In genomic region chr17:46876371-46876950, GRCm38 (mm10) we compare ENCODE assay signal across 13 mouse cellular contexts. TPM values are rescaled to one million over a fixed set of nuclear protein-coding genes. Genes with fewer than 3 reads are reported as not detected.
DNase-seq lines count a peak whose midpoint lies in the region; ATAC-seq and TF ChIP-seq lines count a peak whose summit lies in the region.
"Had no signal": no experiment of that assay in that cellular context is flagged by ENCODE, and none has a peak within 500 bp of the region (broad histone marks: within the 10 kb centered on the region; RNA-seq: fewer than 3 reads in every experiment).

No protein-coding gene starts in this region.

- H3K4me3 ChIP-seq in midbrain, embryonic 12.5 days, result no peak overlapping the region
- no peak overlapping the region for H3K4me3 ChIP-seq in midbrain, postnatal 0 days (ENCODE audit: low read depth, low read length)
- H3K4me3 ChIP-seq in embryonic fibroblast, embryonic 13.5 days (ENCODE audit: insufficient read depth, low read length), result no peak overlapping the region
- H3K4me3 ChIP-seq in stomach, postnatal 0 days (ENCODE audit: low read depth, low read length), result no peak overlapping the region
- no peak overlapping the region for H3K4me3 ChIP-seq in hindbrain, embryonic 12.5 days
- no peak overlapping the region for H3K4me3 ChIP-seq in gastrocnemius, adult 2 months
- H3K4me3 ChIP-seq: neural tube, embryonic 12.5 days had no signal

- TF ChIP-seq EP300 in stomach, postnatal 0 days (optimal IDR thresholded peaks at IDR 0.05), result no peak

- H3K4me1 ChIP-seq in midbrain, embryonic 12.5 days, result peaks cover 6% of the 10 kb centered on the region; the same call in 1 of the 2 replicates
- H3K4me1 ChIP-seq in midbrain, postnatal 0 days (ENCODE audit: insufficient read depth, low read length), result no peaks in the 10 kb centered on the region
- peaks cover 30% of the 10 kb centered on the region for H3K4me1 ChIP-seq in embryonic fibroblast, embryonic 13.5 days (ENCODE audit: control insufficient read depth, insufficient read depth, low read length)
- 0 out of 2 replicates have a peak, but pooled peaks cover 2% of the 10 kb centered on the region for H3K4me1 ChIP-seq in stomach, postnatal 0 days (replicated peaks; ENCODE audit: control insufficient read depth, insufficient read depth)
- peaks cover 14% of the 10 kb centered on the region for H3K4me1 ChIP-seq in hindbrain, embryonic 12.5 days

- TF ChIP-seq POLR2A in embryonic fibroblast, embryonic 13.5 days (IDR thresholded peaks at IDR 0.05; ENCODE audit: low read depth, low read length), result no peak; the same call in 1 of the 2 replicates

- no peak overlapping the region for H3K9ac ChIP-seq in midbrain, embryonic 12.5 days (replicated peaks)
- no peak overlapping the region for H3K9ac ChIP-seq in midbrain, postnatal 0 days (replicated peaks; ENCODE audit: low read length, poor library complexity, severe bottlenecking)
- H3K9ac ChIP-seq in stomach, postnatal 0 days (ENCODE audit: low read length), result no peak overlapping the region
- no peak overlapping the region for H3K9ac ChIP-seq in hindbrain, embryonic 12.5 days
- H3K9ac ChIP-seq: neural tube, embryonic 12.5 days had no signal

- TF ChIP-seq CTCF in midbrain, postnatal 0 days (IDR thresholded peaks at IDR 0.05), result no peak
- TF ChIP-seq CTCF in embryonic fibroblast, embryonic 13.5 days (IDR thresholded peaks at IDR 0.05; ENCODE audit: borderline replicate concordance, insufficient read depth, low read length), result no peak
- TF ChIP-seq CTCF in stomach, postnatal 0 days (IDR thresholded peaks at IDR 0.05; ENCODE audit: low read depth), result no peak
- no peak for TF ChIP-seq CTCF in gastrocnemius, adult 2 months (IDR thresholded peaks at IDR 0.05)

- no peak for ATAC-seq in midbrain, embryonic 12.5 days (ENCODE audit: low FRiP score, low read depth)
- no peak for ATAC-seq in midbrain, postnatal 0 days (ENCODE audit: low FRiP score)
- peak; percentile 88 for ATAC-seq in stomach, postnatal 0 days (ENCODE audit: low FRiP score, low TSS enrichment)
- no peak for ATAC-seq in hindbrain, embryonic 12.5 days (ENCODE audit: low FRiP score)

- peak overlapping the region; percentile 32; the same call in 1 of the 2 replicates for H3K27ac ChIP-seq in midbrain, embryonic 12.5 days (replicated peaks)
- H3K27ac ChIP-seq in midbrain, postnatal 0 days (ENCODE audit: low read depth, low read length), result no peak overlapping the region
- H3K27ac ChIP-seq in embryonic fibroblast, embryonic 13.5 days (ENCODE audit: insufficient read depth, low read length), result peak overlapping the region; percentile 89
- peak overlapping the region; percentile 89 for H3K27ac ChIP-seq in stomach, postnatal 0 days (replicated peaks)
- H3K27ac ChIP-seq in hindbrain, embryonic 12.5 days, result no peak overlapping the region; the same call in 1 of the 2 replicates
- no peak overlapping the region for H3K27ac ChIP-seq in gastrocnemius, adult 2 months
- H3K27ac ChIP-seq: neural tube, embryonic 12.5 days had no signal

- WGBS in midbrain, embryonic 12.5 days, result 80% methylated on average over 8 of the region's 8 CpGs
- 87% methylated on average over 8 of the region's 8 CpGs for WGBS in midbrain, postnatal 0 days
- WGBS in stomach, postnatal 0 days, result 42% methylated on average over 8 of the region's 8 CpGs
- 70% methylated on average over 8 of the region's 8 CpGs for WGBS in hindbrain, embryonic 12.5 days

- H3K4me2 ChIP-seq in midbrain, embryonic 12.5 days (replicated peaks), result no peak overlapping the region
- no peak overlapping the region for H3K4me2 ChIP-seq in midbrain, postnatal 0 days (ENCODE audit: low read depth, low read length, poor library complexity, severe bottlenecking)
- no peak overlapping the region for H3K4me2 ChIP-seq in stomach, postnatal 0 days (replicated peaks; ENCODE audit: low read depth)
- H3K4me2 ChIP-seq in hindbrain, embryonic 12.5 days (replicated peaks), result no peak overlapping the region
- H3K4me2 ChIP-seq: neural tube, embryonic 12.5 days had no signal

- no peaks in the 10 kb centered on the region for H3K9me3 ChIP-seq in midbrain, embryonic 12.5 days
- no peaks in the 10 kb centered on the region for H3K9me3 ChIP-seq in midbrain, postnatal 0 days (ENCODE audit: low read length)
- no peaks in the 10 kb centered on the region for H3K9me3 ChIP-seq in stomach, postnatal 0 days (ENCODE audit: control insufficient read depth, low read length)
- H3K9me3 ChIP-seq in hindbrain, embryonic 12.5 days (replicated peaks), result no peaks in the 10 kb centered on the region
- H3K9me3 ChIP-seq: neural tube, embryonic 12.5 days had no signal

- intact Hi-C loops in gastrocnemius, adult 2 months (cut with DNase I), result no loop called here
- intact Hi-C loops in left cerebral cortex, postnatal 4 days (cut with DNase I), result no loop called here

- H3K27me3 ChIP-seq in midbrain, embryonic 12.5 days, result no peaks in the 10 kb centered on the region
- H3K27me3 ChIP-seq in midbrain, postnatal 0 days (ENCODE audit: insufficient read depth, low read length), result no peaks in the 10 kb centered on the region
- H3K27me3 ChIP-seq in stomach, postnatal 0 days (ENCODE audit: control insufficient read depth, insufficient read depth, low read length), result no peaks in the 10 kb centered on the region
- H3K27me3 ChIP-seq in hindbrain, embryonic 12.5 days, result no peaks in the 10 kb centered on the region
- H3K27me3 ChIP-seq: neural tube, embryonic 12.5 days had no signal

- DNase-seq in midbrain, postnatal 0 days (ENCODE audit: low spot score), result no peak
- DNase-seq in kidney, postnatal 4 days, result peak; percentile 30 to 54
- peak; percentile 92 for DNase-seq in stomach, postnatal 0 days (ENCODE audit: low spot score)
- no peak for DNase-seq in gastrocnemius, adult 2 months
- DNase-seq in left cerebral cortex, postnatal 4 days, result no peak
- DNase-seq: heart, postnatal 10 days had no signal

- no peaks in the 10 kb centered on the region for H3K36me3 ChIP-seq in midbrain, embryonic 12.5 days
- no peaks in the 10 kb centered on the region; the same call in 1 of the 2 replicates for H3K36me3 ChIP-seq in midbrain, postnatal 0 days (ENCODE audit: insufficient read depth, low read length)
- H3K36me3 ChIP-seq in stomach, postnatal 0 days (ENCODE audit: control insufficient read depth, insufficient read depth, low read length), result no peaks in the 10 kb centered on the region
- H3K36me3 ChIP-seq in hindbrain, embryonic 12.5 days, result no peaks in the 10 kb centered on the region
- H3K36me3 ChIP-seq: neural tube, embryonic 12.5 days had no signal

RNA-seq across cellular contexts. Expression of gene Tbcc, which starts 14.0 kb away (rescaled TPM):
- polyA plus RNA-seq in midbrain, embryonic 12.5 days (2016; fragmentation: Nextera tagmentation; extraction: Ambion mirVana), result 68.4 and 75.1 TPM in 2 replicates
- 43.1 and 46.3 TPM in 2 replicates for total RNA-seq in midbrain, postnatal 0 days (2014; rRNA removed)
- 49.9 and 51.2 TPM in 2 replicates for polyA plus RNA-seq in midbrain, postnatal 0 days (2015; fragmentation: Nextera tagmentation; extraction: Ambion mirVana)
- 11.5 and 16.5 TPM in 2 replicates for polyA plus RNA-seq in embryonic fibroblast, embryonic 13.5 days (2011; ENCODE audit: insufficient read length, low read depth, missing spikeins)
- 42.2 and 45.5 TPM in 2 replicates for polyA plus RNA-seq in stomach, postnatal 0 days (2015; fragmentation: Nextera tagmentation; extraction: Ambion mirVana)
- 74.5 and 82.9 TPM in 2 replicates for polyA plus RNA-seq in hindbrain, embryonic 12.5 days (2016; fragmentation: Nextera tagmentation; extraction: Ambion mirVana)
- total RNA-seq in gastrocnemius, adult 2 months (2021), result 1 to 10 TPM; 6.0 to 8.2 TPM
- 10 to 100 TPM; 23.4 to 28.5 TPM for total RNA-seq in left cerebral cortex, postnatal 4 days (2021)

RNA-seq across cellular contexts. Expression of gene Bicral, which starts 18.2 kb away (rescaled TPM):
- 7.8 and 7.9 TPM in 2 replicates for polyA plus RNA-seq in midbrain, embryonic 12.5 days (2016; fragmentation: Nextera tagmentation; extraction: Ambion mirVana)
- 31.2 and 31.6 TPM in 2 replicates for total RNA-seq in midbrain, postnatal 0 days (2014; rRNA removed)
- polyA plus RNA-seq in midbrain, postnatal 0 days (2015; fragmentation: Nextera tagmentation; extraction: Ambion mirVana), result 6.5 and 7.0 TPM in 2 replicates
- polyA plus RNA-seq in embryonic fibroblast, embryonic 13.5 days (2011; ENCODE audit: insufficient read length, low read depth, missing spikeins), result 9.4 and 14.0 TPM in 2 replicates
- polyA plus RNA-seq in stomach, postnatal 0 days (2015; fragmentation: Nextera tagmentation; extraction: Ambion mirVana), result 2.3 and 2.8 TPM in 2 replicates
- polyA plus RNA-seq in hindbrain, embryonic 12.5 days (2016; fragmentation: Nextera tagmentation; extraction: Ambion mirVana), result 7.6 and 8.1 TPM in 2 replicates
- 10 to 100 TPM; 11.9 to 13.4 TPM for total RNA-seq in gastrocnemius, adult 2 months (2021)
- 10 to 100 TPM; 42.2 to 45.3 TPM for total RNA-seq in left cerebral cortex, postnatal 4 days (2021)

RNA-seq across cellular contexts. Expression of gene Prph2, which starts 33.8 kb away (rescaled TPM):
- polyA plus RNA-seq in midbrain, embryonic 12.5 days (2016; fragmentation: Nextera tagmentation; extraction: Ambion mirVana), result not detected in 2 replicates
- total RNA-seq in midbrain, postnatal 0 days (2014; rRNA removed), result not detected in 2 replicates
- polyA plus RNA-seq in midbrain, postnatal 0 days (2015; fragmentation: Nextera tagmentation; extraction: Ambion mirVana), result not detected in 2 replicates
- polyA plus RNA-seq in embryonic fibroblast, embryonic 13.5 days (2011; ENCODE audit: insufficient read length, low read depth, missing spikeins), result not detected in 2 replicates
- polyA plus RNA-seq in stomach, postnatal 0 days (2015; fragmentation: Nextera tagmentation; extraction: Ambion mirVana), result not detected in 2 replicates
- not detected in 2 replicates for polyA plus RNA-seq in hindbrain, embryonic 12.5 days (2016; fragmentation: Nextera tagmentation; extraction: Ambion mirVana)
- not detected for total RNA-seq in gastrocnemius, adult 2 months (2021)
- total RNA-seq in left cerebral cortex, postnatal 4 days (2021), result not detected
- total RNA-seq: heart, postnatal 10 days; layer of hippocampus, postnatal 14 days; megakaryocyte, adult 5-6 weeks had no signal
- polyA plus RNA-seq: neural tube, embryonic 12.5 days; small intestine, adult 2 months had no signal

Comparison
In these comparisons a context has a peak if more than half of its experiments do, and no peak if none do; other contexts are left out.
1. H3K27ac ChIP-seq: peak in midbrain, embryonic 12.5 days (single experiment), embryonic fibroblast, embryonic 13.5 days (single experiment) and stomach, postnatal 0 days (single experiment); none in midbrain, postnatal 0 days (single experiment), hindbrain, embryonic 12.5 days (single experiment) and gastrocnemius, adult 2 months (single experiment).
2. DNase-seq: peak in kidney, postnatal 4 days (2 of 2) and stomach, postnatal 0 days (single experiment); none in midbrain, postnatal 0 days (single experiment), gastrocnemius, adult 2 months (single experiment) and left cerebral cortex, postnatal 4 days (single experiment).